Mouse (Mus musculus) left cerebral cortex, adult 8-10 months (tissue): ENCODE results near the gene Jak2. TPM values are rescaled to one million over a fixed set of nuclear protein-coding genes. Genes with fewer than 3 reads are reported as not detected.

Experiments used
- DNase-seq, 2 experiments: peaks; one replicate each; pipeline ENCODE4 v3.0.0; 2022; ENCODE audit warnings: low spot score in 2 of 2
- total RNA-seq, 4 experiments: library from RNA; stranded (reverse); gene quantifications; 2 replicates each; pipeline ENCODE4 v1.2.4; 2022

Jak2 gene
- total RNA-seq, 4 experiments from 2014 or later: 34.2 to 39.8 (median 35.1) TPM

DNA sequence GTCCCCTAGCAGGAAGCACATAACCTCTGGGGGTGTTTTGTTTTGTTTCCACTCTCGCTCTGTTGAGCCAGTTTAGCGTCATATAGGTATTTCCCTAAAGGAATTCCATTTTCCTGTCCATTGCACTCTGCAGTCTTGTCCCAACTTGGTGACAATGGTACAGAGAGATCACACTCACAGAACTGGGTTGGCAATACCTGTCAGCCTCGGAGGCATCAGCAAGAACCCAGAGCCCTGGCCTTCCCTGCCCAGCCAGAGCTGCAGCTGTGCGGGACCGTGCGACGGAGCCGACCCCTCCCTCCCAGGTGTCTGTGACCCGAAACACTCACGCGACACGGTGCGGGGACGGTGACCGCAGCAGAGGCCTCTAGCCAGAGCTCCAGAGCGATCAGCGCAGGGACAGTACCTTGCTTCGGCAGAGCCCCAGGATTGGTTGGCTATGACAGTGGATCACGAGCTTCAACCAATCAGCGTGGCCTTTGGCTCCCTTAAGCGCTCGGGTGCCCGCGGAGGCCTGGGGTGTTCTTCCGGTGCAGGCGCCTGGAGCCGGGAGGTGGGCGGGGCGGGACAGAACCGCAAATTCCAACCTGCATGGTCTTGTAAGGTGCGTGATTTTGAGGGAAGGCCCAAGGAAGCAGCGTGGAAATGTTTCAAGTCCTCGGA, 110.0 kb downstream of the Jak2 start:
- peak; percentile 76 to 95 for DNase-seq

DNA sequence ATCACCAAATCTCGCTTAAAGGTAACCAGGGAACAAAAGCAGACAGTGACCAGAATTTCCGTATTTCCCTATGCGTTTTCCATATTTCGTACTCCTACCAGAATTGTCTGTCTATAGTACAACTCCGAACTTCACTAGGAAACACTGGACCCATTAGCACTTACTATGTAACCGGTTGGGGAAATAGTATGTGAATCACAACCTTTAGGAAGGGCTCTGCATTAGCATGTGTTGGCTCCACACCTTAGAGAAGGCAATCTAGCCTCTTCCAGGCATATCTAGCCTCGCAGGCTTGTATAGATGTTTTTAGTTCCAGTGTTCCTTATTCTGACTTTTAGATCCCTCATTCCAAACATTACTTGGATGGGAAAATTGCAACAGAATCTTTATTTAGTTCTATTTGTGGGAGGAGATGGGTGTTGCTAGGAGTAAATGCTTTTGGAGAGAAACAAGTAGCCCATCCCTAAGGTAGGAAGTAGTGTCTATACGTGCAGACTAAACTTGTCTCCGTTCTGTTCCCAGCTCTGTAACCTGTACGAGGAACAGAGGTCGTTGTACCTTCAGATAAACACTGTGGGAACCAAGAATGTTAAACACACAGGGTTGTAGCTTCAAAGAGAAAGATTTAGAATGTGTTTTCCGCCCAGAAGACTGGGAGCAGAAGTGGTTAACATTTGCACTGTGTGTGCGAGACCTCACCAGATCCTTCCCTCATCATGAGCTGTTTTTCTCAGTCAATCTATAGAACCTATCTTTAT, 110.7 kb downstream of the Jak2 start:
- DNase-seq: no peak

Other genes starting within 250 kb of the Jak2 start
- gene Ak3, start 203.9 kb upstream of the Jak2 start, total RNA-seq: 10 to 100 TPM; 51.7 to 57.6 (median 54.8) TPM
- 10 to 100 TPM; 17.8 to 21.1 (median 19.4) TPM for gene Rcl1, start 150.5 kb upstream of the Jak2 start, total RNA-seq
- 1 to 10 TPM in 1 of 4 experiments, under 1 TPM in 1, not detected in 2; 0.57 to 1.4 TPM for gene Insl6, start 73.5 kb downstream of the Jak2 start, total RNA-seq
- gene Rln1, start 82.8 kb downstream of the Jak2 start, total RNA-seq: 1 to 10 TPM in 3 of 4 experiments, under 1 TPM in 1; 0.40 to 3.3 (median 1.4) TPM
- gene Plgrkt, start 115.6 kb downstream of the Jak2 start, total RNA-seq: 10 to 100 TPM; 22.4 to 36.2 (median 26.7) TPM
- 1 to 10 TPM; 1.6 to 3.4 (median 2.2) TPM for gene Cd274, start 115.6 kb downstream of the Jak2 start, total RNA-seq
- under 1 TPM in 2 of 4 experiments, not detected in 2; 0.22 to 0.30 TPM for gene Pdcd1lg2, start 159.1 kb downstream of the Jak2 start, total RNA-seq